Mouse (Mus musculus): Measurements from ENCODE around the gene Sh3bp2.

Sh3bp2 gene

GRCm38 (mm10) chr5:34524511-34524910 is 1.1 kb upstream of the Sh3bp2 start:
- DNase-seq (ENCODE audit: low spot score in 2 of 2), result no peak

- DNase-seq (ENCODE audit: low spot score in 2 of 2), result no peak
Observed at GRCm38 (mm10) chr5:34526477-34526775, 788 bp downstream of the Sh3bp2 start.

GRCm38 (mm10) chr5:34527352-34527751 is 1.7 kb downstream of the Sh3bp2 start:
- DNase-seq (ENCODE audit: low spot score in 2 of 2), result no peak

- peak; percentile 56 to 65 for DNase-seq (ENCODE audit: low spot score in 2 of 2)
Observed at GRCm38 (mm10) chr5:34528724-34529123, 3.1 kb downstream of the Sh3bp2 start.

GRCm38 (mm10) chr5:34530116-34530515 is 4.5 kb downstream of the Sh3bp2 start:
- no peak for DNase-seq (ENCODE audit: low spot score in 2 of 2)

GRCm38 (mm10) chr5:34530687-34531086 is 5.0 kb downstream of the Sh3bp2 start:
- DNase-seq (ENCODE audit: low spot score in 2 of 2), result no peak

GRCm38 (mm10) chr5:34533066-34533465 is 7.4 kb downstream of the Sh3bp2 start:
- no peak for DNase-seq (ENCODE audit: low spot score in 2 of 2)

GRCm38 (mm10) chr5:34533820-34534219 is 8.2 kb downstream of the Sh3bp2 start:
- no peak for DNase-seq (ENCODE audit: low spot score in 2 of 2)

- no peak for DNase-seq (ENCODE audit: low spot score in 2 of 2)
Observed at GRCm38 (mm10) chr5:34534776-34535581, 9.3 kb downstream of the Sh3bp2 start.

- no peak for DNase-seq (ENCODE audit: low spot score in 2 of 2)
Observed at GRCm38 (mm10) chr5:34535831-34536230, 10.2 kb downstream of the Sh3bp2 start.

- no peak for DNase-seq (ENCODE audit: low spot score in 2 of 2)
Observed at GRCm38 (mm10) chr5:34538079-34538478, 12.4 kb downstream of the Sh3bp2 start.

GRCm38 (mm10) chr5:34538527-34538926 is 12.9 kb downstream of the Sh3bp2 start:
- no peak for DNase-seq (ENCODE audit: low spot score in 2 of 2)

GRCm38 (mm10) chr5:34539121-34539520 is 13.5 kb downstream of the Sh3bp2 start:
- no peak for DNase-seq (ENCODE audit: low spot score in 2 of 2)

- no peak for DNase-seq (ENCODE audit: low spot score in 2 of 2)
Observed at GRCm38 (mm10) chr5:34542166-34542565, 16.5 kb downstream of the Sh3bp2 start.

- DNase-seq (ENCODE audit: low spot score in 2 of 2), result no peak
Observed at GRCm38 (mm10) chr5:34543114-34543513, 17.5 kb downstream of the Sh3bp2 start.

- no peak for DNase-seq (ENCODE audit: low spot score in 2 of 2)
Observed at GRCm38 (mm10) chr5:34547410-34547809, 21.8 kb downstream of the Sh3bp2 start.

GRCm38 (mm10) chr5:34549135-34549482 is 23.5 kb downstream of the Sh3bp2 start:
- DNase-seq (ENCODE audit: low spot score in 2 of 2), result no peak

GRCm38 (mm10) chr5:34549483-34550221 is 24.0 kb downstream of the Sh3bp2 start:
- peak in 1 of 2 experiments; percentile 35 for DNase-seq (ENCODE audit: low spot score in 2 of 2)

GRCm38 (mm10) chr5:34550251-34550650 is 24.6 kb downstream of the Sh3bp2 start:
- no peak for DNase-seq (ENCODE audit: low spot score in 2 of 2)

GRCm38 (mm10) chr5:34551821-34552220 is 26.2 kb downstream of the Sh3bp2 start:
- no peak for DNase-seq (ENCODE audit: low spot score in 2 of 2)

GRCm38 (mm10) chr5:34563854-34564253 is 38.2 kb downstream of the Sh3bp2 start:
- no peak for DNase-seq (ENCODE audit: low spot score in 2 of 2)

GRCm38 (mm10) chr5:34564291-34564690 is 38.7 kb downstream of the Sh3bp2 start:
- no peak for DNase-seq (ENCODE audit: low spot score in 2 of 2)

GRCm38 (mm10) chr5:34565545-34566283 is 40.1 kb downstream of the Sh3bp2 start:
- peak; percentile 51 to 78 for DNase-seq (ENCODE audit: low spot score in 2 of 2)

Measured in urinary bladder, postnatal 36 days (tissue).